Mouse (Mus musculus) frontal cortex, adult (tissue): ENCODE measurements around the gene Mageb18.
A peak's percentile ranks its signal among the peaks of the same experiment; 100 is the strongest.
"Not testable (repeated sequence)": the region's sequence is repeated elsewhere in the genome, so short reads cannot be mapped to it uniquely, and the experiment has no call there.

Experiments used
- ATAC-seq: cut with Nextera tagmentation; 2 replicates; pipeline ENCODE4 v1.9.2; 2017; ENCODE audit warnings: mild to moderate bottlenecking, moderate library complexity, mixed read lengths; ENCODE audit not compliant: low TSS enrichment

Gene Mageb18

DNA sequence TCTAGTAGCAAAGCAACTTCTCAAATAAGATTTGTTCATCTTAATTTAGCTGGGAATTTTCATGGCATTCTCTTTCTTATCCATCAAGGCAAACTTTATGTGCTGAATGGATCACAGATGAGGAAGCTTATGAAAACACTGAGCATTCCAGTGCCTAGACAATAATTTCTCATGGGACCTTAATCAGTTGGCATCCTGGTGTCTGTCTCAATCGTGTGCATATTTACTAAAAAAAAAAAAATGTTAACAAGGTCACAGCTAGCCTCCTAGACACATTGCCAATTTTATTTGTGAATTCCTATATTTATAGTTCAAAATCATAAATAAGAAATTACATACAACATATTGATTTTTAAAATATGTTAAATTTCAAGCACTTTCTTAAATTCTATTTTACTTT, at the start of gene Mageb18:
Gene Mageb18, minus strand, starts transcription at position 101 of the 400 bp plus-strand sequence.
- ATAC-seq, result no peak

DNA sequence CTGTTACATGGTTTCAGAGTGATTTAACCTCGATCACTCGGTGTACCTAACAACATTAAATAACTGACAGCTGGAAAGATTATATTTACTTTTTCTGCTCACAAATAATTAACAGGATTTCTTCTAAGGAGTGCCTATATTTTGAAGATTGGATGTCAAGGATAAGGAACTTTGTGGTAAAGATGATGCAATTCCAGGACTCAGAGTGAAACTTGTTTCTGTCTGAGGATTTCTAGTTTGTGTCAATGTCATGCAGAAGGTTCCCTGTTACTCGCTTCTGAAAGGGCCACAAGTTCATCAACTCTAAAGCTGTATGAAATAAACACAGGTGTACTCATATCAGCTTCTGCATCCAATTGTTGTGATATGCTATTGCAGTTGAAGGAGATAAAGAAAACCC, 13.4 kb upstream of the Mageb18 start:
- no peak for ATAC-seq

DNA sequence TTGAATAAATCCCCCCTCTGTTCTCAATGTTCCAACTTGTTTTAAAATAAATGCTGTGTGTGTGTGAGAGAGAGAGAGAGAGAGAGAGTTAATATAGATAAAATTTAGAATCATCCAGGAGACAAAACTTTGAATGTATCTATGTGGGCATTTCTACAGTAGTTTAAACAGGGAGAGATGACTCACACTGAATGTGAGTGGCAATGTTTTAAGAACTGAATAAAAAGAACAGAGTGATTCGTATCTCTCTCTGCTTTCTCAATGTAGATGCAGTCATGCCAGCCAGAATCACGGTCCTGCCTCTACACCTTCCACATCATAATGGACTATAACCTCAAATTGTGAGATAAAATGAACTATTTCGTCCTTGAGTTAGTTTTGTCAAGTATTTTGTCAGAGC, 11.1 kb upstream of the Mageb18 start:
- ATAC-seq, result peak; percentile 92

DNA sequence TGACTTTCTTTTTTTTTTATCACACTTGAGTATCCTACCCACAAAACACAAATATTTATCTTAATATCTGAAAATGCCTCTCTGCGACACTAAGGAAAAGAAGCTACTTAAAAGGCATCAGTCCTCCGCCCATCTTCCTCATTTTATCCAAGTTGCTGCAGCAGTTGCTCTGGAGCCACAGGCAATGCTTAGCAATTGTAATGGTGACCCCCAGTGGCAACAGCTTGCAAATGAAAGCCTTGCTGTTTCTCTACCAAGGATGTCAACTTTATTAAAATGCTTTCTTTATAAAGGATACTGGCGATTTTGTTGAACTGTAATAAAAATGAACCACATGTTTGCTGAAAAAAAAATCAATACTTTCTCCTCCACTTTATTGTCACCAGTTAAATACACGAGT, 2.0 kb downstream of the Mageb18 start:
- peak; percentile 74; the same call in 1 of the 2 replicates for ATAC-seq

DNA sequence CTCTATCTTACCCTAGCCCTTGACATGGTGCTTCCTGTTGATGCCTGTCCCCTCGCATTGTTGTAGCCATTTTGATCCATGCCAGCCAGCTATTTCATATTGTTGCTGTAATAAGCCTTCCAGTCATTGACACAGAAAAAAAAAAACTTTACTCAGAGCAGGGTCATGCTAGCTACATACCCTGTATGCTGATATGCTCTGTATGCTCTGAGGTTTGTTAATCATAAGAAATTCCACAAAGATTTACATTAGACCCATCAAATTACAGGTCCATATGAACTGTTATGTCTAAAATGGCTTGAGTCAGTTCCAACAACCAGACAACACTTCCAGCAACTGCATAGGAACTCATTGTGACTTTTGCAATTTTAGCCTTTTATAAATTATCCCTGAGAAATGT, 71.5 kb downstream of the Mageb18 start:
- no peak for ATAC-seq

DNA sequence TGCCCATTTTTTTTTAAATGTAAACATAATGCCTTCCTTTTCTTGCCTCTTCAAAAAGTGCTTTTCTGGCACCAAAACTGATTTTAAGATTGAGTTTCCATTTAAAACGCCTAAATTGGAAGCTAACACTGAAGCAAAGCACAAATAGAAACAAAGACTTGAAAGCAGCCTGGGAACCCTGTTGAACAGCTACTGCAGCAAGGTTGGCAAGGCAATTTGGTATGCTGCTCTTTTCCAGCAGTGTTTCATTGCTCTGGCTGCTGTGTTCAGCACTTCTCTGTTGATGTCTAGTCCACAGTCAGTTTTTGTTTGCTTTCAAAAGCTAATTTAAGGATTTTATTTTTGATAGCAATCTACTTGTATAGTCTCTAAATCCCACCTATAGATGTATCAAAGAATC, 101.1 kb downstream of the Mageb18 start:
- ATAC-seq, result peak; percentile 78

DNA sequence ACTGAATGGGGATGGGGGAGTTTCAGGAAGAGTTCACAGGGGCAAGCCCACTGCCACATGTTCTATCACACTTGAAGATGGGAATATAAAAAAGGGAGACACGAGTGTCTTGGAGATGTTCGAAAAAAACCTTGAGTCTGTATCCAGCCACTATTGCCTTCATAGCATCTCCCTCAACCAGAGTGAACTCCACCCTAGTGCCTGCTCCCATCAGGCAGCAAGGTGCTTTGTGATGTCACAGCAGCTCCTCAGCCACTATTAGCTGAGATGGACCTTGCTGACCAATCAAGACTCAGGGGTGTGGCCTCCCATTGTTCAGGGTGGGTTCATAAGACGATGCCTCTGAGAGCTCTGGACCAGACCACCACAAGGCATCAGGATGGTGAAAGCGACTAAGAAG, 109.7 kb downstream of the Mageb18 start, which contains the start of gene Gm5941:
Gene Gm5941, plus strand, starts transcription at position 301 of the 400 bp plus-strand sequence.
- not testable (repeated sequence) for ATAC-seq

DNA sequence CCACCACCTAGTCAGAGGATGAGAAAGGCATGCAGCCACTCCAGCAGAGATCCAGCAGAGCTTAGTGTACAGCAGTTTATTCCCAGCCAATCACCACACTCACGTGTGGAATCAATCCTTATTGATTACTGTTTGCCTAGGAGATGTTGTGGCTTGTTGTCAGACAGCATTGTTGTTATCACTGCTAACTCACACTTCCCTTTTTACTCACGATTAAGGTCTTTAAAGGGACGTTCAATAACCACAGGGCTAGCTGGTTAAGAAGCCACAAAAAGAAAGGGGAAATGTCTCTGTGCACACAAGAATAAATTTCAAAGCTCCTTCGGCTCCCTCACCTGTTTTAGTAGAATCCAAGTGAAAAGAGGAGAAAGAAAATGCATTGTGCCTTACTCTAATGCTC, 134.6 kb downstream of the Mageb18 start:
- ATAC-seq, result no peak

DNA sequence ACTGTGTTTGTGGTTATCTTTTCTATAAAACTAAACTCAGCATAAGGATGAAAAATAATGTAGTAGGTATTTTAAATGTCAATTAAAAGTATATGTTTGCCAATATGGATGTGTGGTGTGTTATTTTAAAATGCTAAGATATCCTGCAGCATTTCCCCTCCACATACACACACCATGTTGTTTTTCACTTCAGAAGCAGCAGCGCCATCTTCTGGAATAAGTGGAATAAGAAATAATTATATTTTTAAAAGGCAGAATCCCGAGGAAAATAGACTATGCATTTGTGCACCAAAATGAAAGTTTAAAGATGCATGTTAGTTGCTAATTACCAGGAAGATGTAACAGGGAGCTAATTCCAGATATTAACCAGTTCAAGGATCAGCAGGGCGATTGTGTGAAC, 138.9 kb downstream of the Mageb18 start:
- ATAC-seq, result no peak

DNA sequence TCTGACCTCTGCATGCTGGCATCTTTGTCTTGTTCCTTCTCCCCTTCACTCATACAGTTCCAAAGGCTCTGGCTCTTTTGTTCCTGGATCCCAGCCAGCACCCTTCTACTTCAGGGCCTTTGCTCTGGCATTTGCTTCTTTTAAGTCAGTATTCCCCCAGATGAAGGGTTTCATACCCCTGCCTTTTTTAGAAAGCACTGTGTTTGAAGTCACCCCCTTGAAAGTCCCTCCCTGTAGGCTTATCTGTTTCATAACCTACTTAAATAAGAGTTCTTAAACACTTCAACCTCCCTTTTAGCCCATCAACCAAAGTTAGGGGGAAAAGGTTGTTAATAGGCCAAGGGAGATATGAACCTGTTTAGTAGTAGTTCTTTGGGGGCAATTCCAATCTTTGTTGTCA, 212.0 kb downstream of the Mageb18 start:
- no peak for ATAC-seq

DNA sequence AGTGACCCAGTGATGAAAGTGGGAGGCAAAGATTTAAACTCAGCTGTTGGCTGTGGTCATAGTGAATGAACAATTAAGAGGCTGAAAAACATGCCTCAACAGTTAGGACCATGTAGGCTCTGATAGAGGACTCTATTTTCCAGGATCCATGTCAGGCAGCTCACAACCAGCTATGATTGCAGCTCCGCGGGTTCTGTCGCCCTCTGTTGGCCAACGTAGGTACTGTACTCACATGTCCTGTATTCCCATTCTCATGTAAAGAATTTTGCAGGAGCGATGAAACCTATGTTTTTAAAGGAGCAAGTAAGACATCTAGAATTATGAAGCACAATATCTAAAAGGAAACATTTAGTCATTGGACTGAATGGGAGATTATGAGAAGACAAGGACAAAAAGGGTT, 256.4 kb downstream of the Mageb18 start:
- ATAC-seq, result no peak

DNA sequence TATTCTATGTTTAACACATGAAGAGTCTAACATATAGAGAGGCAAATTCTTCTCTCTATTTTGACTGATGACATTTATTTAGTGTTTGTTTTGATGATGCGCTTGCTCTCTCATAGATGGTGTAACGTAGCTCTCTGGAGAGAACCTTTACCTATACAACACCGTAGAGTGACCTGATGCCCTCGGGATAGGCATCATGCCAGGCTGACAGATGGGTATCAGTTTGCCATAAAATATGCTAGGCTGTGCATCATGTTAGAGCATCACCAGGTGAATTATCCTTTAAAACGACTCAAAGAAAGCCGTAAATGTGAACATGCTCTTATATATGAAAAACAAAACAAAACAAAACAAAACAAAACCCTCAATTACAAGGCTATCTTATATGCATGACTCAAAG, 258.5 kb downstream of the Mageb18 start:
- ATAC-seq, result no peak

DNA sequence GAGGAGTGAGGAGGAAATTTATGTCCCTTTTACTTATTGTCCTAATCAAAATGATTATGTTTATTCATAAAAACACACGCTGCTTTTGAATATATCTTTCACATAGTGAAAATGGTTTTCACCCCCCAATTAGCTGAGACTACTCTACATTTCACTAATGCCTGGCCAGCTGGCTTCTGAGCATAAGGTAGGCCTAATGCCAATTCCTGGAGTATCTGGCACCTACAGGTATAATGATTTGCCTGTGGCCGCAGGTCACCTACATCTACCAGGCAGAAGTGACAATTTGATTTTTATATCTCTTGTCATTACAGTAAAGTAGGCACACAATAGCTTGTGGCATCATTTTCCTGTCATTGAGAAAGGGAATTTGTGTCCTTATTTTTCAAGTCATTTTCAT, 259.8 kb downstream of the Mageb18 start:
- no peak for ATAC-seq

DNA sequence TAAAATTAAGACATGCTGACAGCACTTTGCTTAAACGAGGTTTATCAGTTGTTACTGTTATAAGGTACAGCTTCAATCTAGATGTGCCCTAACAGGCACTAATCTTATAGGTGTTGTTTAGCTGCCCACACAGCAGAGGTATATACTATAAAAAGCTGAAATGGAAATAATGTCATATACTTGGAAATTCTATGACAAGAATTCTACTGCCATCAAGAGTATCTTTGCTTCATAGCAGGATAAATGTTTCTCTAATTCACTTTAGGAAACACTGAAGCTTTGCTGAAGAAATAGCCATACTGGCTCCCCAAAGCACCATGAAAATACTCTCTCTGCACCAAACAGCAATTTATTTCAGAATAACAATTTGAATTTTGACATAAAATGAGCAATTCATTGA, 265.9 kb downstream of the Mageb18 start:
- peak; percentile 73 for ATAC-seq

DNA sequence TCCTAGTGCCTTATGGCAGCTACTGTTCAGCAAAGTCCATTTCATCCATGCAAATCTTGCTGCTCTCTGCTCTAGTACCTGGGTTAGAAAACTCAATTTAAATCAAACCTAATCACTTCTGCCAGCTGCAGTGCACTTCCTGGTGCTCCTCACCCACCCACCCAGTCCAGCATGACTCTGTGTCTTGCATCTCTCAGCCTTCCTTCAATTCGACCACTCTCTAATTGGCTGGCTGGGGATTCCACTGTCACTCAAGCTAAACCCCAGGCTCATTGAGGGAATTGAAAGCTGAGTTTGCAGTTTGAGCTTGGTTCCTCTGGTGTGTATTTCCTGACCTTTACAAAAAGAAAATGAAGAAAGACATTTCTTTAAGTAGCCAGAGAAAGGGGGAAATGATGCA, 275.8 kb downstream of the Mageb18 start:
- ATAC-seq, result no peak

DNA sequence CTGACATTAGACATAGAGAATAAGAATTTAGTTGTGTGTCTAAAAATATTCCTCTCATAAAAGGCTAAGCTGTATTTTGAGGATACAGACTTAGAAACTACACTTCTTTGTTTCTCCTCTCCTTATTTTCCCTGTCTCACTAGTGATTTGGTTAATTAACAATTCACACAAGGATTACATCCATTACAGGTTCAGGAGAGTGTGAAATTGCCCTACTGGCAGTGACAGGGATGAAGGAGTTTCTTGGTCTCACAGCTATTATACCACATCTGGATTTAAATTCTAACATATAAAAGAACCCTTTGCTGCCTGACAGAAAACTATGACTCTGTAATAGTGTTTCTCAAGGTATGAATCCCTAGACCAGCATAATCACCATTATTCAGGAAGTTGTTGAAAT, 318.8 kb downstream of the Mageb18 start:
- no peak for ATAC-seq
